Mouse (Mus musculus) cerebellum, adult 2 months (tissue): Measurements from ENCODE around the gene Bcl2. TPM values are rescaled to one million over a fixed set of nuclear protein-coding genes. Genes with fewer than 3 reads are reported as not detected.

Source experiments
- DNase-seq, 2 experiments: peaks; one replicate each; pipeline ENCODE4 v3.0.0; 2021
- H3K27ac ChIP-seq: fragments of 200-500 bp; 2 replicates; pipeline ENCODE4 v1.5.1; 2012; ENCODE audit warnings: low read length, control low read depth, inconsistent platforms; ENCODE audit not compliant: insufficient read depth
- H3K27me3 ChIP-seq: fragments of 200-500 bp; 2 replicates; pipeline ENCODE4 v1.6.1; 2012; ENCODE audit warnings: inconsistent platforms, mild to moderate bottlenecking, low read length, moderate library complexity; ENCODE audit not compliant: control insufficient read depth, insufficient read depth
- H3K4me1 ChIP-seq: fragments of 200-500 bp; 2 replicates; pipeline ENCODE4 v1.6.1; 2011; ENCODE audit warnings: low read length; ENCODE audit not compliant: control insufficient read depth, insufficient read depth
- H3K4me3 ChIP-seq: fragments of 200-500 bp; replicated peaks from 2 replicates; pipeline ENCODE3; 2011; ENCODE audit warnings: mild to moderate bottlenecking, low read depth, low read length, control low read depth; ENCODE audit not compliant: insufficient read depth
- CTCF ChIP-seq: fragments of 200-500 bp; IDR thresholded peaks from 2 replicates; pipeline ENCODE4 v1.5.1; 2011; ENCODE audit warnings: low read depth, mild to moderate bottlenecking, control low read depth, low read length, moderate library complexity, borderline replicate concordance; ENCODE audit not compliant: insufficient read depth
- POLR2A ChIP-seq: fragments of 200-500 bp; IDR thresholded peaks from 2 replicates; pipeline ENCODE4 v1.6.1; 2011; ENCODE audit warnings: low read length, control low read depth, borderline replicate concordance; ENCODE audit not compliant: insufficient read depth
- WGBS: fragments of 180-500 bp; shearing (Covaris S2); methylation state at CpG from one replicate; pipeline ENCODE4 v1.1.7; 2018; 5-methylcytosine and 5-hydroxymethylcytosine counted together
- polyA plus RNA-seq: library from polyadenylated mRNA; depleted of rRNA; stranded (reverse); fragments of >200 nt; gene quantifications from 2 replicates; pipeline ENCODE4 v1.2.3, GENCODE M21; 2012

The Bcl2 gene
- polyA plus RNA-seq, 1 experiment: 4.6 TPM

- DNase-seq: no peak
- 91% methylated on average over 2 of the region's 2 CpGs for WGBS
- Histone ChIP-seq H3K4me3 (no peak overlapping the region), H3K4me1 (no peaks in the 10 kb centered on the region), H3K27me3 (no peaks in the 10 kb centered on the region), H3K27ac (no peak overlapping the region)
- no peak for TF ChIP-seq POLR2A
- TF ChIP-seq CTCF: no peak
These were observed 154.9 kb downstream of the Bcl2 start for GRCm38 (mm10) chr1:106559116-106559605.

GRCm38 (mm10) chr1:106555498-106556168, 158.4 kb downstream of the Bcl2 start:
- H3K4me3 ChIP-seq: no peak overlapping the region
- no peak for DNase-seq

GRCm38 (mm10) chr1:106553846-106554802, 159.9 kb downstream of the Bcl2 start:
- TF ChIP-seq POLR2A: no peak
- no peak for TF ChIP-seq CTCF
- H3K4me3 ChIP-seq: no peak overlapping the region
- WGBS: 74% methylated on average over 8 of the region's 8 CpGs
- H3K27ac ChIP-seq: no peak overlapping the region
- H3K27me3 ChIP-seq: no peaks in the 10 kb centered on the region
- no peak for DNase-seq
- no peaks in the 10 kb centered on the region for H3K4me1 ChIP-seq

More at GRCm38 (mm10) chr1:106555498-106556168, 158.4 kb downstream of the Bcl2 start:
- WGBS: 83% methylated on average over 9 of the region's 9 CpGs
- Histone ChIP-seq H3K27me3 (no peaks in the 10 kb centered on the region), H3K27ac (no peak overlapping the region), H3K4me1 (no peaks in the 10 kb centered on the region)
- TF ChIP-seq POLR2A (no peak), CTCF (no peak)

- no peaks in the 10 kb centered on the region for H3K27me3 ChIP-seq
- no peak overlapping the region for H3K27ac ChIP-seq
- no peaks in the 10 kb centered on the region for H3K4me1 ChIP-seq
- WGBS: 57% methylated on average over 7 of the region's 7 CpGs
- no peak for DNase-seq
- no peak overlapping the region for H3K4me3 ChIP-seq
- no peak for TF ChIP-seq POLR2A
- TF ChIP-seq CTCF: no peak
These were observed 161.2 kb downstream of the Bcl2 start for GRCm38 (mm10) chr1:106552856-106553255.

GRCm38 (mm10) chr1:106550580-106550979, 163.5 kb downstream of the Bcl2 start:
- H3K4me1 ChIP-seq: no peaks in the 10 kb centered on the region
- 89% methylated on average over 3 of the region's 3 CpGs for WGBS
- no peak for DNase-seq
- H3K4me3 ChIP-seq: no peak overlapping the region
- TF ChIP-seq POLR2A: no peak
- no peak for TF ChIP-seq CTCF
- H3K27me3 ChIP-seq: no peaks in the 10 kb centered on the region
- no peak overlapping the region for H3K27ac ChIP-seq

- Histone ChIP-seq H3K4me3 (no peak overlapping the region), H3K27ac (no peak overlapping the region), H3K27me3 (no peaks in the 10 kb centered on the region), H3K4me1 (no peaks in the 10 kb centered on the region)
- WGBS: 81% methylated on average over 5 of the region's 5 CpGs
- DNase-seq: no peak
- no peak for TF ChIP-seq CTCF
- TF ChIP-seq POLR2A: no peak
These were observed 165.0 kb downstream of the Bcl2 start for GRCm38 (mm10) chr1:106549025-106549424.

- Histone ChIP-seq H3K27ac (no peak overlapping the region), H3K4me1 (no peaks in the 10 kb centered on the region), H3K4me3 (no peak overlapping the region), H3K27me3 (no peaks in the 10 kb centered on the region)
- DNase-seq: peak in 1 of 2 experiments; percentile 25
- WGBS: 71% methylated on average over 6 of the region's 6 CpGs
- 0 out of 2 replicates have a peak, but pooled peaks have one; percentile 6 for TF ChIP-seq CTCF
- no peak for TF ChIP-seq POLR2A
These were observed 169.1 kb downstream of the Bcl2 start for GRCm38 (mm10) chr1:106544817-106545612.
